Mouse (Mus musculus): Measurements from ENCODE around the gene Zscan10.

The Zscan10 gene

GRCm38 (mm10) chr17:23653324-23653723 is 52.7 kb downstream of the Zscan10 start:
- no peak for DNase-seq

GRCm38 (mm10) chr17:23654001-23654400 is 53.3 kb downstream of the Zscan10 start:
- DNase-seq = no peak

GRCm38 (mm10) chr17:23654410-23654809 is 53.8 kb downstream of the Zscan10 start:
- no peak for DNase-seq

- no peak for DNase-seq
Observed at GRCm38 (mm10) chr17:23658450-23658849, 57.8 kb downstream of the Zscan10 start.

GRCm38 (mm10) chr17:23660117-23660875 is 59.6 kb downstream of the Zscan10 start, which contains the start of gene Bicdl2:
TSS of gene Bicdl2 (plus strand) at chr17:23660506.
- peak; percentile 58 to 79 for DNase-seq

Data from cerebellum, postnatal 14 days (tissue).